Mouse (Mus musculus): ENCODE results near the gene Vwc2l. TPM values are rescaled to one million over a fixed set of nuclear protein-coding genes. Genes with fewer than 3 reads are reported as not detected.

Vwc2l gene
- polyA plus RNA-seq (2015; fragmentation: Nextera tagmentation; extraction: Ambion mirVana): 0.05 TPM in 2 replicates

DNA sequence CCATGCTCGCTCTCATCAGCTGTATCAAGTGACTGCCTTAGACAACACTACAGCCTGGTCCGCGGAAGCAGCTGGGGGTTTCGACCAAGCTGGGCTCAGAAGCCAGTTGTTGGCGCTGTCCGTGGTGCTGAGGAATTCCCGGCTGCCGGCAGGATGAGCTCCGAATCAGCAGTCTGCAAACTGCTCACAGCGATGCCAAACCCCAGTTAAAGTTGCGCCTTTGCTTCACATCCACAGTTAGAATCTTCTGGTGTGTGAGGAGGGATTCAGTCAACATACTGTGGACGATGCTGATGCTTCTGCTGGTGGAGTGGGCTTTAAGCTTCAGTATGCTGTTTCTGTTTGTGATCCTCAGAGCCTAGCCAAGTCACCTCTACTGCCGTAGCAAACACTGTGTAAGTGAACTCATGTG lies at the start of gene Vwc2l:
Gene Vwc2l, plus strand, starts transcription at position 61 of the 412 bp plus-strand sequence.
- no peak for ATAC-seq (ENCODE audit: insufficient read depth)
- no peaks in the 10 kb centered on the region for H3K27me3 ChIP-seq
- H3K36me3 ChIP-seq (replicated peaks): no peaks in the 10 kb centered on the region
- no peak within 1 kb of the TSS for H3K9ac ChIP-seq
- no peaks in the 10 kb centered on the region for H3K9me3 ChIP-seq (replicated peaks)
- H3K4me2 ChIP-seq: no peak within 1 kb of the TSS
- no peaks in the 10 kb centered on the region for H3K4me1 ChIP-seq (replicated peaks)
- H3K4me3 ChIP-seq (replicated peaks): no peak within 1 kb of the TSS
- WGBS (ENCODE audit: insufficient replicate concordance): 10% methylated on average over 13 of the region's 13 CpGs
- no peak within 1 kb of the TSS for H3K27ac ChIP-seq (replicated peaks)

DNA sequence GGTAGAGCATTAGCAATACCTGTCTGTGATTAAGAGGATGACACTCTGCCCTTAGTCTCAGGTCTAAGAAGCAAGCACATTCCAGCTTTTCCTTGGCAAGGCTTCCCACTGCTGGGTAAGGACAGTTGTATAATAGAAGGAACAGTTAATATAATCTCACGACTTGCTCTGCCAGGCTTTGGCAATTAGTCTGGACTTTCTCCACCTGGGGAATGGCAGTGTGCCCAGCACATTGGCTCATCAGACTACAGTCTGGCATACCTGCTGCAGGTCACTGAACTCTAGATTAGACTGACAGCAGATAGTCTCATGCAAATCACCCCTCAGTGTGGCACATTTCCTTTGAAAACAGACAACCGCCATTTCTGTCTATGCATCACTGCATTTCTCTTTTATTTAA lies 33.0 kb upstream of the Vwc2l start:
- ATAC-seq (ENCODE audit: insufficient read depth): no peak
- Histone ChIP-seq H3K9me3 (replicated peaks) (no peaks in the 10 kb centered on the region), H3K4me3 (replicated peaks) (no peak overlapping the region), H3K27me3 (no peaks in the 10 kb centered on the region), H3K36me3 (replicated peaks) (no peaks in the 10 kb centered on the region), H3K27ac (replicated peaks) (no peak overlapping the region), H3K4me1 (replicated peaks) (no peaks in the 10 kb centered on the region), H3K9ac (no peak overlapping the region), H3K4me2 (no peak overlapping the region)
- 65% methylated on average over 2 of the region's 2 CpGs for WGBS (ENCODE audit: insufficient replicate concordance)

DNA sequence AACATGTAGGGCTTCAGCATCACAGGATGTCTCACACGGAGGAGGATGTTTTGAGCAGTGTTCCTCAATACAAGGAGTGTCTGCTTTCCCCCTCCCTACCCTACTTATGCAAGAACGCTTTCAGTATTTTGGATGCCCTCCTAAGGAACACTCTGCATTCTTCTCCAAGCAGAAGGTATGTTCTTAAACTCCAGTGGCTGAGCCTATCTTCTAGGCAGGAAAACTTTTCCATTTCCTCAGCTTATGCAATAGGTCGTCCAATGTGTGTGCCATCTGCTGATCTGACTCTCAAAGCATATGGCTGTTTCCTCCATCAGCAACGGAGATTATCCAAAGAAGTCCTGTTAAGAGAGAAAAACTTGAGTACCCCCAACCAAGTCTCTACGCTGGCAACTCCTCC lies 25.2 kb upstream of the Vwc2l start:
- Histone ChIP-seq H3K4me3 (replicated peaks) (no peak overlapping the region), H3K36me3 (replicated peaks) (no peaks in the 10 kb centered on the region), H3K9ac (no peak overlapping the region), H3K4me2 (no peak overlapping the region), H3K4me1 (replicated peaks) (no peaks in the 10 kb centered on the region), H3K27ac (replicated peaks) (no peak overlapping the region), H3K9me3 (replicated peaks) (no peaks in the 10 kb centered on the region), H3K27me3 (no peaks in the 10 kb centered on the region)
- no peak for ATAC-seq (ENCODE audit: insufficient read depth)
- WGBS (ENCODE audit: insufficient replicate concordance): 58% methylated on average over 5 of the region's 5 CpGs

DNA sequence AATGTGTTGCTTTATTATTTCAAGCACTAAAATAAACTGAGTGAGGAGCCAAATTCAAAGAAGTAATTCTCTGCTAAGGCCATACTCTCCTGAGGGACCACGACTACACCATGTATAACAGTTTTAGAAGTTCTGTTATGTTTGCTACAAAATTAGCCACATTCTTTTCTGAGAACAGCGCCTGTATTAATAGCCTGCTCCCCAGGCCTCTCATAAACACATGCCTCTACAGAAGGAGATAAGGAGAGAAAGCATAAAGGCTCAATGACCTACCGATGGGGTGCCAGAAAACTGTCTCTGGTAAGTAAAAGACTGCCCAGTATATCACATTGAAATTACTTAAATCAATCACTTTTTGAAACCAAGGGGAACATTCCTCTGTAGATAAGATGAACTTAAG lies 21.6 kb upstream of the Vwc2l start:
- H3K4me3 ChIP-seq (replicated peaks): no peak overlapping the region
- H3K9me3 ChIP-seq (replicated peaks): no peaks in the 10 kb centered on the region
- H3K4me2 ChIP-seq: no peak overlapping the region
- WGBS (ENCODE audit: insufficient replicate concordance): 47% methylated on average over 3 of the region's 3 CpGs
- H3K36me3 ChIP-seq (replicated peaks): no peaks in the 10 kb centered on the region
- no peaks in the 10 kb centered on the region for H3K4me1 ChIP-seq (replicated peaks)
- no peak overlapping the region for H3K27ac ChIP-seq (replicated peaks)
- no peak overlapping the region for H3K9ac ChIP-seq
- ATAC-seq (ENCODE audit: insufficient read depth): no peak
- H3K27me3 ChIP-seq: no peaks in the 10 kb centered on the region

DNA sequence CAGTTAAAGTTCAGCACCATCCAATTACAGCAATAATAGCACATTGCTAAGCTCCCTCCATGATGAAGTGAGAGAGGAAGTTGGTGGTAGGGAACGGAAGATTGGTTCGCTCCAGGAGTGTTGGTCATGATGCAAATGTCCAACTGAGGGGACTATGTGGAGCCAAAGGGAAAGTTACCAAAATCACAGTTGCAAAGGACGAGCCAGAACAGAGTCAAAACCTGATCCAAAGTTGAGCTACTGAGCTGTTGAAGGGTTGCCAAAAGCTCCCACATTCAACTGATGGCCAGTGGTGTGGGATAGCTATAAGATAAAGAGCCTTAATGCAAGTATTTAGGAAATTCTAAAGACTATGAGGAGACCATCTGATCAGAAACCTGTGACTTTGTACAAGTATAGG lies 19.7 kb upstream of the Vwc2l start:
- ATAC-seq (ENCODE audit: insufficient read depth): no peak
- Histone ChIP-seq H3K27ac (replicated peaks) (no peak overlapping the region), H3K27me3 (no peaks in the 10 kb centered on the region), H3K4me3 (replicated peaks) (no peak overlapping the region), H3K9ac (no peak overlapping the region), H3K9me3 (replicated peaks) (no peaks in the 10 kb centered on the region), H3K4me2 (no peak overlapping the region), H3K4me1 (replicated peaks) (no peaks in the 10 kb centered on the region), H3K36me3 (replicated peaks) (no peaks in the 10 kb centered on the region)
- WGBS (ENCODE audit: insufficient replicate concordance): 47% methylated on average over 3 of the region's 3 CpGs

DNA sequence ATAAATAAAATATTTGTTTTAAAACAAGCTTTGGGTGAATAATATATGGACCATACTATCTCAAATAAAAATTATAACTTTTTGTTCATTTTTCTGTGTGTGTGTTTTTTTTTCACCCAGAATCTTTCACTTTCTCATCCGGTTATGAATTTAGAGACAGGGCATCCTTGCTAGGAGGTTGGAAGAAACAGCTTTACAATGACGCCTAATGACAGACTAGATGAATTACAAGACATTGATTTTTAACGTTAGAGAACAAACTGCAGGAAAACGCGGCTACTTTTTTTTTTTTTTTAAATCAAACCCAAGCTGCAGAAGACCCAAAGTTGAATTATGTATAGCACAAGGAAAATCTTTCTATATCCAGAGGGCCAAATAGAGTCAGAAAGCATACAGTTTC lies 470 bp upstream of the Vwc2l start:
- no peaks in the 10 kb centered on the region for H3K4me1 ChIP-seq (replicated peaks)
- 50% methylated on average over 5 of the region's 5 CpGs for WGBS (ENCODE audit: insufficient replicate concordance)
- no peaks in the 10 kb centered on the region for H3K36me3 ChIP-seq (replicated peaks)
- no peaks in the 10 kb centered on the region for H3K27me3 ChIP-seq
- H3K9me3 ChIP-seq (replicated peaks): no peaks in the 10 kb centered on the region
- H3K27ac ChIP-seq (replicated peaks): no peak overlapping the region
- H3K4me2 ChIP-seq: no peak overlapping the region
- no peak for ATAC-seq (ENCODE audit: insufficient read depth)
- H3K9ac ChIP-seq: no peak overlapping the region
- H3K4me3 ChIP-seq (replicated peaks): no peak overlapping the region

DNA sequence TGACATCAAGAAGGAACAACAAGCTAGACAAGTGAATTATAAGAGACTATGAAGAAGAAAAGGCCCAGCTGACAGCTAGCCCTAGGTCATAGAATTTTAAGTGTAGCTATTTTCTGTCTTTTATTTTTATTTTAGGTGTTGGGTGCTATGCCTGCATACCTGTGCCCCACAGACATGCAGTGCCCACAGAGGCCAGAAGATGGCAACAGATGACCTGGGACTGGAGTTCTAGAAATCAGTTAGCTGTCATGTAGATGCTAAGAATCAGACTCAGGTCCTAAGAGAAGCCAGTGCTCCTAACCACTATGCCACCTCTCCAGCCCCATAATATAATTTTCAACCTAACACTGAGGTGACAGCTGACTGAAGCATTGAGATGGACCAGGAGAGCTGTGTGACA lies 61.6 kb downstream of the Vwc2l start:
- Histone ChIP-seq H3K36me3 (replicated peaks) (no peaks in the 10 kb centered on the region), H3K9ac (no peak overlapping the region), H3K4me1 (replicated peaks) (no peaks in the 10 kb centered on the region), H3K4me3 (replicated peaks) (no peak overlapping the region), H3K9me3 (replicated peaks) (no peaks in the 10 kb centered on the region), H3K4me2 (no peak overlapping the region), H3K27me3 (no peaks in the 10 kb centered on the region), H3K27ac (replicated peaks) (no peak overlapping the region)
- no peak for ATAC-seq (ENCODE audit: insufficient read depth)

DNA sequence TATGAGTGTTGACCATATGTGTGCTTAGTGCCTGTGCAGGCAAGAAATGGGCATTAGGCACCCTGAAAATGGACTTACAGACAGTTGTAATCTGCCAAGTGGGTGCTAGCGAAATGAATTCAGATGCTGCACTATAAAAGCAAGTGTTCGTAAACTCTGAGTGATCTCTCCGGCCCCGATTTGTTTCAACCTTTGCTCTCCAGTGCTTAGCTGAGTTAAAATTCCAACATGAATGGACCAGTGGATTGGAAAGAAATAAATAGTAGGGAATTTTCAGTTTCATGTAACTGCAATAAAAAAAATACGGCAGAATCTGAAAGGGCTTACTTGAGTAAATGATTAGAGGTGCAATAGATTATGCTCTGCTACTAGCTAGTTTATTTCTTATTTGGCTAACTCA lies 66.1 kb downstream of the Vwc2l start:
- no peak for ATAC-seq (ENCODE audit: insufficient read depth)
- no peak overlapping the region for H3K9ac ChIP-seq
- H3K27me3 ChIP-seq: no peaks in the 10 kb centered on the region
- H3K27ac ChIP-seq (replicated peaks): no peak overlapping the region
- H3K4me3 ChIP-seq (replicated peaks): no peak overlapping the region
- no peaks in the 10 kb centered on the region for H3K4me1 ChIP-seq (replicated peaks)
- no peaks in the 10 kb centered on the region for H3K36me3 ChIP-seq (replicated peaks)
- no peak overlapping the region for H3K4me2 ChIP-seq
- no peaks in the 10 kb centered on the region for H3K9me3 ChIP-seq (replicated peaks)
- WGBS (ENCODE audit: insufficient replicate concordance): 76% methylated on average over 5 of the region's 5 CpGs

DNA sequence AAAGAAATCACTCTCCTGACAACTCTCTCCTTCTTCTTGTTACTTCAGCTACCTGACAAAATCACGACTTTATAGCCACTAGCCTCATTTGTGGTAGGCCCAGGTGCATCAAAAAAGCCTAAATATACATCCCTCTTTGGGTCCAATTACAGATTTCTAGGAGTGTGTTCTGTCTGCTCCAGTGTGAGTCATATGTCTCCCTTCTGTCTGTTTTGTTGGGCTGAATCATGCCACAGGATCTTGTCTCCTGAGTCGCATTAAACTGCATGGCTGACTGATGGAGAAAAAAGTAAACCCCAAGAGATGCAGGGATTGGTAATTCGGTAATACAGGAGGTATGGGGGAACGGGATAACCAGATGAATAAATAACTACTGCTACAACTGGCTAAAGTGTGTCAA lies 69.6 kb downstream of the Vwc2l start:
- no peak overlapping the region for H3K9ac ChIP-seq
- WGBS (ENCODE audit: insufficient replicate concordance): 57% methylated on average over 4 of the region's 4 CpGs
- ATAC-seq (ENCODE audit: insufficient read depth): no peak
- H3K27ac ChIP-seq (replicated peaks): no peak overlapping the region
- H3K4me2 ChIP-seq: no peak overlapping the region
- H3K4me3 ChIP-seq (replicated peaks): no peak overlapping the region
- no peaks in the 10 kb centered on the region for H3K4me1 ChIP-seq (replicated peaks)
- H3K27me3 ChIP-seq: no peaks in the 10 kb centered on the region
- no peaks in the 10 kb centered on the region for H3K9me3 ChIP-seq (replicated peaks)
- H3K36me3 ChIP-seq (replicated peaks): no peaks in the 10 kb centered on the region

DNA sequence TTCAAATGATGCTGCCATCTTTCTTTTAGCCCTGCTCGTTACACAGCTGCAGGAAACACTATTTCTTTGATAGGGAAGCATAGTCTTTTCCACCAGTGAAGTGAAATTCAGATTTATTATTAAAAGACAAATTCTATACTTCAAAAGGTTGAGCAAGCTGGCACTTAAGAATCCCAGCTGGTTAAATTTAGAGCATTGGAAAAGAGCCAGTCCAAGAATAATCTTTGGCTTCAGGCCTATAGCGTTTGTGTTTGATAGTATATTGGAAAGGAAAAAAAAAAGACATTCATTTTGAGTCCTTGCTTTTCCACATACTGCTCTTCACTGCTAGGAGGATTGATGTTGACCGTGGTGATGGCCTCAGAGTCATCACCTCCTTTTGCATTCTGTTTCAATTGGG lies 77.9 kb downstream of the Vwc2l start:
- Histone ChIP-seq H3K27me3 (no peaks in the 10 kb centered on the region), H3K27ac (replicated peaks) (no peak overlapping the region), H3K4me2 (no peak overlapping the region), H3K9ac (no peak overlapping the region), H3K4me3 (replicated peaks) (no peak overlapping the region), H3K4me1 (replicated peaks) (no peaks in the 10 kb centered on the region), H3K9me3 (replicated peaks) (no peaks in the 10 kb centered on the region), H3K36me3 (replicated peaks) (no peaks in the 10 kb centered on the region)
- no peak for ATAC-seq (ENCODE audit: insufficient read depth)
- 55% methylated on average over 3 of the region's 3 CpGs for WGBS (ENCODE audit: insufficient replicate concordance)

DNA sequence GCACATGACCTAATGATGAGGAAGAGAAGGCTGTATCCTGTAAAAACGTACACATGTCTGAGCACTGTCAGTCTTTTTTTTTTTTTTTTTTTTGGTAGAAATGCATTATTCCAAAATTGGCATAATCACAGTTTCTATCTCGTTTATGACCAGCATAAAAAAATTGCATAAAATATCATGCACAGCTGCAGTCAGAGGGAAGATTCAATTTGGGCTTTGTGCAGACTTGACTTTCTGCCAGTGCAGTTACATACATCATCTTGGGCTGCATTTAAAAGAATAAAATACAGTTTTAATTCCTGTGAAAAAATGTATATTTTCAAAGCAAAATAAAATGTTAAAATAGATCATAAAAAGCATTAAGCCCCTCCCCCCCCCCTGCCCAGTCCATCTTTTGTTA lies 97.6 kb downstream of the Vwc2l start:
- WGBS (ENCODE audit: insufficient replicate concordance): 22% methylated on average over 2 of the region's 2 CpGs
- Histone ChIP-seq H3K9ac (no peak overlapping the region), H3K36me3 (replicated peaks) (no peaks in the 10 kb centered on the region), H3K4me1 (replicated peaks) (no peaks in the 10 kb centered on the region), H3K9me3 (replicated peaks) (no peaks in the 10 kb centered on the region), H3K27ac (replicated peaks) (no peak overlapping the region), H3K4me3 (replicated peaks) (no peak overlapping the region), H3K27me3 (no peaks in the 10 kb centered on the region), H3K4me2 (no peak overlapping the region)
- no peak for ATAC-seq (ENCODE audit: insufficient read depth)

DNA sequence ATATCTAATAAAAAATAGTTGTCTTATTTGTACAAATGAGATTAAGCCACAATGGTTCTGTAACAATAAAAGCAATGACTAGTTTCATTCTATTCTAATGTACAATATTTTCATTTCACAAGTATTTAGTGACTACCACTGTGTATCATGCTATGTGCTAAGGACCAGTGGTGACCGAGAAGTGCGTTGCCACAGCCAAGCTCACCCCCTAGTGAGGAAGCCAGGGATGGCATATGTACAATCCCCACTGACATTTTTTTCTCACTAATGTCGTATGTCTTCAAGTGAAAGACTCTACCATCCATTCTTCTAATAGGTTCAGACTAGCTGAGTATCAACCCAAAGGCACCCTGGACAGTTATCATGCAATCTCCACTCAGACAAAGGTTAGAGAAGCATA lies 107.7 kb downstream of the Vwc2l start:
- Histone ChIP-seq H3K27me3 (no peaks in the 10 kb centered on the region), H3K4me2 (no peak overlapping the region), H3K4me1 (replicated peaks) (no peaks in the 10 kb centered on the region), H3K9me3 (replicated peaks) (no peaks in the 10 kb centered on the region), H3K9ac (no peak overlapping the region), H3K36me3 (replicated peaks) (no peaks in the 10 kb centered on the region), H3K4me3 (replicated peaks) (no peak overlapping the region), H3K27ac (replicated peaks) (no peak overlapping the region)
- no peak for ATAC-seq (ENCODE audit: insufficient read depth)
- WGBS (ENCODE audit: insufficient replicate concordance): 65% methylated on average over 3 of the region's 3 CpGs
